Mouse (Mus musculus): ENCODE measurements around the gene Ift80.

DNA sequence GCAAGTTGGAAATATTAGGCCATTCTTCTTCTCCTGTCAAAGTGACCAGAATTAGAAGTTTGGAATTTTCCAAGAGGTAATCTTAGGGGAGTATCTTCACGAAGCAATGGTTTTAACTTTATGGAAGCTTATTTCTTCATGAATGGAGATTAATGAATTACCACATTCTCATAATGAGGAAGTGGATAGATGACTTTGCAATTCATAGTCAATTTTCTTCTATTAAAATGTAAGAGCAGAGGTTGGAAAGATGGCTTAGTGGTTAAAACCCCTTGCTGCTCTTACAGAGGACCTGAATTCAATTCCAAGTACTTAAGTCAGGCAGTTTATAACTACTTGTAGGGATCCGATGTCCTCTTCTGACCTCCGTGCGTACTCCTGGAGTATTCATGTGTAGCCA, 160.3 kb downstream of the Ift80 start:
- TF ChIP-seq POLR2A (IDR thresholded peaks at IDR 0.05; ENCODE audit: borderline replicate concordance, extremely low read depth, low read depth, low read length), result no peak
- no peak for TF ChIP-seq CTCF (IDR thresholded peaks at IDR 0.05; ENCODE audit: insufficient read depth, low read length)
